Mouse (Mus musculus): ENCODE results near the gene Mical2.

Gene Mical2

DNA sequence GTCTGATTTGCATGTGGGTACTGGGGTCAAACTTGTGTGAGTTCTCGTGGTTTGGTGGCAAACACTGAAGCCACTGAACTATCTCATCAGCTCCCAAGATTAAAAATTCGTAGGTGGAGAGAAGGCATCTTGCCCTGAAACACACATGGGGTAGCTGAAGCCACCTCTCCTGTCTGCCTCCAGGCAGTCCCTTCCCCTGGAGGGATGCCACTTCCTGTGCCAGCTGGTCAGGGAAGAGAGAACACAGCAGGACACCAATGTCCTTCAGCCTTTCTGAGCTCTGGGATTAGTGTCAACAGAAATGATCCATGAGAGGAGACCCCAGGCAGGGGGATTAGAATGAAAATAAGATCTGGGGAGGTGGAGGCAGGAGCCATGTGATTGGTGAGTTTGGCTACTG lies 18.4 kb downstream of the Mical2 start:
- no peak for DNase-seq

DNA sequence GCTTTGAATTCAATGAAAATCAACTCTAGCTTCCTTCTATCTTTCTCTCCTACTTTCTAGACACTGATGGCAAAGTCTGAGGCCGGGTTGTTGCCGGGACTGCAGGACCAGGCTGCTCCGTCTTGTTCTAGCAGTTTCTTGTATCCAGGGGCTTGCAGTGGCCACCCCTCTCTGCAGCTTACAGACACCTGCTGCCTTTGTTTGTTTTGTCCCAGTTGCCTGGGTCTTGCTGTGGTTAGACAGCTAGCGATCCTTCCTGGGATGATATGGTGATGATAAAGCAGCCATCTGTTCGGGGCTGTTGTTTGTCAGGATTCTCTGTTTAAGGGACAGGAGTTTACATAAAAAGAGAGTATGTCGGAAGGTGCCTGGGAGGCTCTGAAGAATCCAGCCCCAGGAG lies 19.0 kb downstream of the Mical2 start:
- DNase-seq: no peak

DNA sequence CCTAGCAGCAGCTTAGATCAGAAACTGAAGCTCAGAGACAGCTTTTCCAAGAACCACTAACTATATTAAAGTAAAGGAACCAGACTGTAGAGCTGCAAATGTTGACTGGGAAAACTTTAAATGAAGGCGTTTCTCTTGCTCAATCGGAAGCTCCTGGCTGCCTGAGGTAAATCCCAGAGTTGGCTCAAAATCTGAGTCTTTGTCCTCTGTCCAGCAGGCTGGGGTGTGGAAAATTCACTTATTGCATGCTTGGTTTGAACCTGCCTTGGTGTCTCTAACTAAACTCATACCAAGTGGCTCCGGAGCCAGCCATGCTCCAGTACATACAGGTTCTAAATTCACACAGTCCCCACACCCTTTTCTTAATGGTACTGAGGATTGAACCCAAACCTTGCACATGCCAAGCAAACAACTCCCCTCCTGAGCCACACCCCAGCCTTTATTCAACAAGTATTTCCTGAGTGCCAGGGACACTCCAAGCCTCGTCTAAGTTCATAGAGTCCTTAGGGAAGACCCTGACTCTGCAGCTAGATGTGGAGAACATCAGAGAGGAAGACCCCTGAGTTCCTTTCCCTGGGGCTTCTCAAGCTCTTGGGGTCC lies 20.3 kb downstream of the Mical2 start:
- DNase-seq: no peak

DNA sequence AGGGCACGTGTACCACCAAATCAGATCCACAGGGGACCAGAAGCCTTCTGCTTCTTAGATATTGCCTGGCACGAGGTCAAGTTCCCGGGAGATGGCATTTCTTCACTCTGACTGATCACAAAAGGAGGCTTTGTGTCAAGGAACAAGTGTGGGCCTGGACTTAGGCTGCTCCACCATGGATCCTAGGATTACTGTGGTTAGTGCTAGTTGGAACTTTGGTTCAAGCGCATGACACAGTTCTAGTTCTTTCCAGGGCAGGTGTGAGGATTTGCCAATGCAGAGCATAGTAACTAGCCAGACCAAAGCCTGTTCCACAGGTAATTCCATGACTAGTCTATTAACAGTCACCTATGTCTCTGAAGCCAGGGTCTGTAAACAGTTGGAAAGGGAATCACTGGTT lies 20.8 kb downstream of the Mical2 start:
- DNase-seq: no peak

DNA sequence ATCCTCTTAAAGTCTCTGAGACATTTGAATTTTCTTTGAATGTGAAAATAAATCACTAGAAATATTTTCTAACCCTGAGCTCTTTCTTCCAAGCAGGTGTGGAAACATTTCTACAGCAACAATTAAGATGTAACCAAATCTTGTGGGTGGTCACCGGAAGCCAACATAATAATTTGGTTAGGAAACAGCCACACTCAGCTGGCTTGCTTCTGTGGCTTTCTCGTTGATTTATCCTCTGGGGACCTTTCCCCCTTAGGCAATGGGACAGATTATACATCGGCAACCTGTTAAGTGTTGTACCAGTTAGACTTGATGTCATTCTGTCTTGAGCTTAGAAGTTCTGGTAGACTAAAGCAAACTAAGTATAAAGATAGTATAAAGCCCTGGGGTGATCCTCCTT lies 22.2 kb downstream of the Mical2 start:
- no peak for DNase-seq

DNA sequence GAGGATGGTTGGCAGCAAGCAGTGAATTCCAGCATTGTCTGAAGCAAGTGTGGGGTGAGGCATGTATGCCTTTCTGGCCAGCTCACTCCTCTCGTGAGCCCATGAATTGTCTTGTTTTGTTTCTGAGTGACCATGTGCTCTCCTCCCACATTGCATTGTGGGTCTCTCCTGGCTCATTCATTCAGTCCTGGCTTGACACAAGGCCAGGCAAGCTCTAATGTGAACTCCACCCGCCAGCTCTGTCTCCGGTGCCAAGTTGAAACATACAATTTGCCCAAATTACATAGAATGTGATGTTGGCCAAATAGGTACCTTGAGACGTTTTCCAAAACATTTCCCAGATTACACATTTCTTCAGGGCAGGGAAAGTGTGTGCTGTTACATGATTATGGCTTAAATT lies 23.8 kb downstream of the Mical2 start:
- no peak for DNase-seq

DNA sequence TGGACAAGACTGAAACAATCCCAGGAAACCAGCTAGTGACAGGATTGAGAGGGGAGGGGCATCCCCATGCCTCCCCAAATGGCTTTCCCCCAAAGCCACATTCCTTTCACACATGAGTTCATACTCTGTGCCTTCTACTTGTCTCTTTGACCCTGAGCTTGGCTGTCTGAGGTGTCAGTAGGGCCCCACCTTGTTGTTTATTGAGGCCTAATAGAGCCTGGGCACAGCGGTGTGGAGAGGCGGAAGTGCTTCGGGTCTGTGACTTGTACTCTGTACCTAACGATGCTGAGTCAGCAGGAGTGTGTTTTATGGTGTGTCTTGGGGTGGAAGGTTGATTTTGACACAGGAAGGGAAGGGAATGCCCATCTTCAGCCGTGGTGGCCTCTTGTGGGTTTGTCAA lies 26.4 kb downstream of the Mical2 start:
- DNase-seq: no peak

DNA sequence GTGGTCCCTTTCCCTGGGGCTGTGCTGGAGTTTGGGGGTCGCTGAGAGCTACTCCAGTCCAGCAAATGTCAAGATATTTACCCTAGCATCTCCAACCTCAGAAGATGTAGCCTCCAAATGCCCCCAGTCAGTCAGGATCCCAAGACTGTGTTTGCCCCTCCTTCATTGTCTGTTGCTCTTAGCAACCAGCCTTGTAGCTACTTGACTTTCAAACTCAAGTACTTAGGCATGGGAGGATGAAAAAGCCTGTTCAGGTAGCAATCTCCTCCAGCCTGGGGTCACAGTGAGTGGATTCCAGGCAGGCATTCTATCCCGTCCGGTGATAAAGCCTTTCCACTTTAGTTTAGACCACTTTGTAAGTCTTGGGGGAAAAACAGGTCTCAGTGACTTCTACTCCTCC lies 28.6 kb downstream of the Mical2 start:
- no peak for DNase-seq

DNA sequence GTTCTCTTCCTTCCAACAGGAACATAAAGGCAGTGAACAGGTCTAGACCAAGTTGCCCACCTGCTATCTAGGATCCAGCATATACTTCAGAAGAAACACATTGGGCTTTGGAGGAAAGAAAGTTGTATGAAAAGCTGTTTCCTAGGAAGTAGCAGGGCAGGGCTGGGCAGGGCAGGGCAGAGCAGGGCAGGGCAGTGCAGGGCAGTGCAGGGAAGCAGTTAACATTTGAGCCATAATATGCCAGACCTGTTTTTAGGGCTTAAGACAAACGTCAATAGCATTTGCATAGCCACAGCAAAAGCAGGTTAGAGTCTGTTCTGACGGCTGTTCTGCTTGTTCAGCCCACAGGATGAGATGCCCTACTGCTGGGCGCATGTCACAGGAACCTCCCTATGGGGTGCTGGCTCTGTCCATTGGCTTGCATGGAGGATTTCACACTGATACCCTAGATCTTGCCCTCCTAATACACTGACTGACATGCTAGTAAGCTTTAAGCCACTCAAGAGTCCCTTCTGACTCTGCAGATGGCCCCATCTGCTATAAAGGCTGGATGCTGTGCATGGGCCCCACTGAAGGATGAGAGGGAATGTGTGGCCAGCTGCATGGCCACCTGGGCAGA lies 29.7 kb downstream of the Mical2 start:
- DNase-seq: no peak

DNA sequence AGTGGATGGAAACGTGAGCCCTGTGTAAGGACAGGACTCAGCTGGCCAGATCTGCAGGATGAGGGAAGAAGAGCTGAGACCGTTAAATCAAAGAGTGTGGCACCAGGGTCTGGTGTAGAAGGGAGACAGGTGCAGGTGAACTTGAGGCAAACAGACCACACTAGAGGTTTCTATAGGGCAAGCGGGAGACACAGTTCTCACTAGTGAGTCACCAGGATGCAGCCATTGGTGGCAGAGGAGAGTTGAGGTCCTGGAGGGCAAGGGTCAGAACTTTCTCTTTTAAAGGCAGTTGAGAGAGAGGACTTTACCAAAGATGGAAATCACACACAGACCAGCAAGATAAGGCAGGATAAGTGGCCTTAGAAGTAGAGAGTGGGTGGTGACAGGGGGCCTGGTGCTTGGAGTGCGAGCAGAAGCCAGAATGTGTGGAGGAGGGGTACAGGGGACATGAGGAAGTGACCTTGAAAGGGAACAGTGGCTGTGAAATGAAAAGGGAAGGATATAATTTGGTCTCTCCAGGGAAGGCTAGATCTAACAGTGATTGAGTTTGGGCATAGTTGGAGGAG lies 32.8 kb downstream of the Mical2 start:
- DNase-seq: no peak

DNA sequence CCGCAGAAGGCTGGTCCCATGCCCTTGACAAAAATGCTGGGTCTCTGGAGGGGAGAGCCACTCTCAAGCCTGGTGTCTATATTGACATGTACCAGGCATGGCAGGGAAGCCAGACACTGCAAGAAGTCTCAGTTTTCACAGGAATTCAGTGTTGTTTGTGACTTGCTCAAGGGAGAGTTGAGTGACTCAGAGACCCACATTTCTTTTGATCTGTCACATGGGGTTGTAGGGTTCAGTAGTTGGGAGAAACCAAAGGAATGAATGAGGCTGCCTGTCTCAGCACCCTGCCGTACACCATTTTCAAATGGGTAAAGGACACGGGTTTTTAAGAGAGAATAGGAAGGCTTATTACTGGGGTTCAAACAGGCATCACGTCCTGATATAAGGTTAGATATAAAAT lies 33.6 kb downstream of the Mical2 start:
- DNase-seq: no peak

DNA sequence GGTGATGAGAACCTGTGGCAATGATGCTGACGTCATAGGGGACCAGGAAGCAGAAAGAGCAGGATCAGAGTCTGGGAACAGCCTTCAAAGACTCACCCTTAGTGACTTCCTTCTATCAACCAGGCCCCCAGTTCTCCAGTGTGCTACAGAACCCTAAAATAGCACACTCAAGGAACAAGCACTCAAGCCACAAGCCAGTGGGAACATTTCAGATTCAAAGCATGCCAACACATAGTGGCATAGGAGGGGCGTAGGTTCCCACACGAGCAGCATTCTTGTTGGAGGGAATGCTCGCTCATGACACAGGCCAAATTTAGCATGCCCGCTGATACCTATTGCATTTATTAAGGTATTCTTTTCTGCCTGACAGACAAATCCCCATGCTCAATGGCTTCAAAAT lies 35.5 kb downstream of the Mical2 start:
- no peak for DNase-seq

DNA sequence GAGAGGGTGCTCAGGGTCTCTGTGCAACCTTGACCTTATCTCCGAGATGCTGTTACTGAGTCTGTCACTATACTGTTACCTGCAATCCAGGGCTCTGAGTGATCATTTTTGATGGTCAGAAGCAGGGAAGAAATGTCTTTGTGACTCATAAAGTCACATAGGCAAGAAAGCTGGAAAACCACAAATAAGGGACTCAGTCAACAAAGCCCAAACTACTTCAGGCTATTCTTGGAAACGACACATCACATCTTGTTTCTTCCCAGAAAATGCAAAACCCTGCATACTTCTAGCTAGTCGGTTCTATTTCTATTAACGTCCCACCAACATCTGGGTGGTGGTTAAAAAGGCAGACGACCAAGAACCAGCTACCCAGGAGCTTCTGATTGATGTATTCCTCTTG lies 41.6 kb downstream of the Mical2 start:
- no peak for DNase-seq

DNA sequence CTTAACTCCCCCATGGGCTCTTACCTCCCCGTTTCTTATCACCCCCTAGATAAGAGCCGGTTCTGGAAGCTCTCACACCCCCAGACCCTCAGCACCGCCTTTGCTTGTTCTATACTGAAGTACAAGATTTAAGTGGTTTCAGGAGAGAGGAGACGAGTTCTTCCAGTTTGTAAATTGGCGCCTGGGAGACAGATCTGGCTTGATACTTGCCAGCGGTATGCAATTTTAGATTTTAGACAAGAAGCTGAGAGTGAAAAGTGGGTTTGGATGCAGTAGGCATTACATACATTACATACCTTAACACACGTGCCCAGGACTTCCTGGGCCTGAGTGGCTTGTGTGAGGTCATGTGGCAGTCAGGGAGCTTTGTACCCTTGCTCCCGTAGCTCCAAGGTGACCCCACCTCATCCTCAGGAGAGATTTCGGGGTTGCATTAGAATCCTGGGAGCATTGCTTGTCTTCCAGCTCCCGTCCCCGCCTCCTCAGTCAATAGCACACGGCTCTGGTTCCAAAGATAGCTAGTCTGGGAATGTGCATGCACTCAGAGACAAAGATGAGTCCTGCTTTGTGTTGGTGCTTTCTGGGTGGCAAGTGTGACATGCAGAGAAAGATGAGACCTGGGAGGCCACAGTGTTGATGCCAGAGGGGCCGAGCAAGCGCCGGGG lies 43.2 kb downstream of the Mical2 start:
- no peak for DNase-seq

DNA sequence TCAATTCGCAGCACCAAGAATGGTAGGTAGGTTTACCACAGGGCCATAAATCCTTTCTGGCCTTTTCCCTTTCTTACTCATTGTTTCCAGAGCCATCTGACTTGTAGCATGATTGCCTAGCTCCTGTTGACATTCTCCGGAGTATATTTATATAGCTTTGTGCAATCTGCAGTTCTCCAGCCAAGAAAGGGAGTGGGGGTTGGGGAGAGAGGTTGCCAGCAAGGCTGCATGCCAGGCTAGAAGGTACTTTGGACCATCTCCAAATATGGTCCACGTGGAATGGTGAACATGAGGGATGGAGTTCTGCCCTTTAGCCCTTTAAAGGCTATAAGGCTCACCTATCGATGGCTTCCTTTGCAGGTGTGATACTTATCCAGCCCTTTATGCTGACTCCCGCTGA lies 45.2 kb downstream of the Mical2 start:
- DNase-seq: no peak

DNA sequence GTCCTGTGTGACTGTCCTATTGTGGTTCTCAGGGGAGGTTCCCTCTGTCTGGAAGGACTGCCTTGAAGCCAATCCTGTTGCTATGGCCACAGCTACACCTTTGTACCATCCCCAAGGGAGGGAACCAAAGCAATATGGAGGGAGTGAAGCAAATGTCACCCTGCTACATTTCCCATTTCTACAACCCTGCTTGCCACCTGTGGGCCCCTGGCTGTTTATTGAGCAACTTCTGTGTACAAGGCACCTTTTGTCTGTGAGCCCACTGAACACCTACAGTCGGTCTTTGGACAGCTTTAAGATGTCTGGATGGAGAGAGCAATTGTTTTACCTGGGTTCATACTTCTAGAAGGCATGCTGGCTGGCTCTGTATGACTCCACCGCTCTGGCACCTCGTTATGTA lies 46.0 kb downstream of the Mical2 start:
- DNase-seq: no peak

DNA sequence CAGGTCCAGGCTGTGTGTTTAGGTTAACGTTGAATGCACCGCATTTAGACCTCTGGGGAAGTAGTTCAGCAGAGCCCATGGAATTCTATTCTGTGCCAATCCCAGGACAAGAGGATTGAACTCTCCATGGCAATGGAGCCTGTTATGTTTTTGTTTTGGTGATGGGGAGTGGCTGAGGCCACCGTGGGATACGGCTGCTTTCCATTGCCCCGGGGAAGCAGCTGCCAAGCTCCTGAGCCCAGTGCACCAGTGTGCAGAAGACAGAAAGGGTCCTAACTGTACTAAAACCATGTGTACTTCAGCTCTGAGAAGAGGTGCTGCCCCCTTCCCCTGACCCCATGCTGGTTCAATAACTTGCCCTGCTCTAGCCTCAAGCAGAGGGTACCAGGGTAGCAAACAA lies 47.0 kb downstream of the Mical2 start:
- DNase-seq: no peak

DNA sequence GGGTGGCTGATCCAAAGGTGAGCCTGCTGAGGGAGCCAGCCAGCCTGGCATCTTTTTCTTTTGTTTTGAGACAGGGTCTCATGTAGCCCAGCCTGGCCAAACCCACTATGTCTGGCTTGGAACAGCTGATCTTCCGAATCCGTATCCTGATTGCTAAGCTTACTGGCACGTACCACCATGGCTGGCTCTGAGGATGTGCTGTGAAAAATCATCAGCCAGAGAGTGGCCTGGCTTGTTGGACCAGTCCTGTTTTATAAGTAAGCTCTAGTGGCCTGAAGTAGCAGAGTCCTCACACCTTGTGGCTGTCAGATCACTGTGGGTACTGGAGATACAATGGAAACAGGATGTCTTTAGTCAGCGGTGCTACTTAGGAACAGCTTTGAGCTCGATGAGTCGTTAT lies 47.8 kb downstream of the Mical2 start:
- DNase-seq: no peak

DNA sequence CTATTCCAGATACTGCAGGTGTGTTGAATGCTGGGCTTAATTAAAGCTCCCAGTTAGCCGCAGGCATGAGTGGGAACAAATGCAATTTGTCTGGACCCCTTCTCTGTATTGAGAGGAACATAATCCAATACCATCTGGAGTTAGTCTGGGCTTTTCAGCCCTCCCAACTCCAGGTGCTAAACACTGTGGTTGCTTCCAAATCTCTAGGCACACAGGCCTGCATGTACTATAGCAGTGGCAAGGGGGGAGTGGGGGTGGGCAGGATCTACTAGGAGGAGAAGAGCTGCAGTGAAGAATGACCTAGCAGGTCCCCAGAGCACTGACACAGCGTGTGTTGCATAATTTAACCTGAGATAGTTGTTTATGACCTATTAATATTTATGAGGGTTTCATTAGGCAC lies 49.0 kb downstream of the Mical2 start:
- DNase-seq: no peak

DNA sequence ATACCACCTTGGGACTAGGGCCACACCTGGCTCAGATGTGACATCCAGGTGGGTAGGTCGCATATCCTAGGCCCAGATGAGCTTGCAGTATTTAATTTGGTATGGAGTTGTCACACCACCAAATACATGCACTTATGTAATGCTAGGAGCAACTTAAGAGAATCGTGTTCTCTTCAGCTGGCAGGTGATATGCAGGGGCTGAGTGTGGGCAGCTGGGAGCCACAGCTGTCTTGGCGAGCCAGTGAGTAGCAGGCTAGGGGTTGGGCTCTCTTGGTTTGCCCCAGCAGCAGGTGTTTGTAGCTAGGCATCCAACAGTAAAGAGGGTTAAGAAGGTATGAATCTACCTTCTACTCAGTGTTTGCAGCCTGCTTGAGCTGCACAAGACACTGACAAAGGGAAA lies 49.4 kb downstream of the Mical2 start:
- no peak for DNase-seq

DNA sequence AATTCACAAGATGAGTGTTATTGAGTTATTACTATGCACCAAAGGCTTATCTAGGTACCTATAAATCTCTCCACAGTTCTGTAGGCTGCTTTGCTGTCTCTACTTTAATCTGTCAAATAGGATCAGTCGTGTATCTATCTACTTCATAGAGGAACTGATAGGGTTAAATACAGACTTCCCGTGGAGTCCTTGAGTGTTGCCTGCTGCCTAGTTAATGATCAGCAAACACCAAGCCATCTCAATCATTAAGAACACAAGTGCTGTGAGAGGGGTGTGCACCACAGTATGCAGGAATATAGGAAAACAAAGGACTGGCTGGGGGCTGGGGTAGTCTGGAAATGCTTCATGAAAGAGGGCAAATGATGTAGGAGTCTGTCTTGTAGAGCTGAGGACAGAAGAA lies 50.2 kb downstream of the Mical2 start:
- no peak for DNase-seq

DNA sequence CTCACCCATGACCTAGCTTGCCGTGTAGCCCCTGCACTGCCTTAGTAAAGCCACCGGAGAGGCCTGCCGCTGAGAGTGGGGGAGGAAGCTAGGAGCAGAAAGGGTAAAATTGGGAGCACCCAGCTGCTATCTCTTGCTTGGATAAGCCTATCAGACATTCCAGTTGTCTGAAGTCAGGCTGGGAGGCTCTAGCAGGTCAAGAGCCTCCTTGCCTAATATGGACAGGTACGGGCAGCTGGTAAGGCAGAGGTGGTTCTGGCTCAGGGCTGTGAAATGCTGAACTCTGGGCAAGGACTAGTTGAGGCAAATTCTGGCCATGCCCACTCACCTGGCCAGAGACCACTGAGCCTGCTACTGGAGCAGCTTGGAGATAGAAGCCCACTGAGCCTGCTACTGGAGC lies 51.2 kb downstream of the Mical2 start:
- DNase-seq: no peak

DNA sequence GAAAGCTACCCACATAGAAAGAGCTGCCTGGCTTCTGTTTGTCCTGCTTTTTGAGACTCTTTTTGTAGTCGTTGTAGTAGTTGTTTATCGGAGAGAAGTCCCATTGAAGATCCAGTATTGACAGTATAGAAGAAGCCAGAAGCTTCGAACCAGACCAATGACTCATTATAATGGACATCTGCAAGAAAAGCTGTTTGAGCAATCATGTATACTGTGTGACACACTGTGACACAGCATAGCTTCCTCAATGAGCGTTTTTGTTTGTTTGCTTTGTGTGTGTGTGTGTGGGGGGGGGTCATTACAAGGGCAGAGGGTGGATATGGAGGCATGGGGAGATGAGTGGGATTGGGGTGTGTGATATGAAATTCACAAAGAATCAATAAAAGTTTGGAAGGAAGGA lies 53.0 kb downstream of the Mical2 start:
- no peak for DNase-seq

DNA sequence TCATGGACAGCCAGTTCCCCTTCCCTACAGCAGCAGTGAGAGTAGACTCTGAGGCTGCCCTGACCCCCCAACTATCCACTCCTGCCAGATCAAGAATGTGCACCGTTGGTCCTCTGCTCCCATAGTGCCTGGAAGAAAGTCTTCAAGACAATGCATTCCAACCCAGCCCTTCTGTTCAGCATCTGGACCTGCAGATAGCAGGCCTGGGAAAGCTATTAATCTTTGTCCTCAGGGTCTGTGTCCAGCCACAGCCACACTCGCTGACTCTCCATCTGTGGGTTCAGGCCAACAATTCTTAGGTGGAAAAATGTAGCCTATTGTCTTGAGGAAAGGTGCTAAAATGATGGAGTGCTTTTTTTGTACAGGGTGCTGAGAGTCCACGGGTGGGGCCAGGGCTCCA lies 54.8 kb downstream of the Mical2 start:
- DNase-seq: no peak

All from layer of hippocampus, adult 9-11 months (tissue).